Mouse (Mus musculus) liver, postnatal 0 days (tissue): ENCODE measurements at regions not wholly inside any gene's neighbourhood (a gene's known extent, or its start where the extent isn't known, plus 50 kb on each side); places are given as distances from the start of the nearest gene placed in this dataset.
A peak's percentile ranks its signal among the peaks of the same experiment; 100 is the strongest.

Experiments used
- ATAC-seq: fragments of 200-750 bp; cut with Nextera tagmentation; 2 replicates; pipeline ENCODE4 v1.8.0; 2017; ENCODE audit warnings: mild to moderate bottlenecking, moderate library complexity
- DNase-seq: peaks from one replicate; pipeline ENCODE4 v3.0.0-alpha.2; 2016
- H3K27ac ChIP-seq: fragments of 300-500 bp; sonication (generic); 2 replicates; pipeline ENCODE4 v1.5.1; 2014; ENCODE audit warnings: antibody characterized with exemption, moderate library complexity, mild to moderate bottlenecking, low read depth
- H3K27me3 ChIP-seq: fragments of 300-500 bp; sonication (generic); 2 replicates; pipeline ENCODE4 v1.6.1; 2014; ENCODE audit warnings: low read length, control low read depth, mixed read lengths; ENCODE audit not compliant: insufficient read depth
- H3K36me3 ChIP-seq: fragments of 300-500 bp; sonication (generic); replicated peaks from 2 replicates; pipeline ENCODE4 v1.6.1; 2014; ENCODE audit warnings: mild to moderate bottlenecking, control low read depth, low read length, moderate library complexity, mixed read lengths; ENCODE audit not compliant: insufficient read depth
- H3K4me1 ChIP-seq: fragments of 300-500 bp; sonication (generic); 2 replicates; pipeline ENCODE4 v1.6.1; 2014; ENCODE audit warnings: antibody characterized with exemption, mild to moderate bottlenecking, control low read depth; ENCODE audit not compliant: insufficient read depth
- H3K4me2 ChIP-seq: fragments of 300-500 bp; sonication (generic); 2 replicates; pipeline ENCODE4 v1.6.1; 2014; ENCODE audit warnings: low read depth, mild to moderate bottlenecking, low read length, moderate library complexity, mixed read lengths
- H3K4me3 ChIP-seq: fragments of 300-500 bp; sonication (generic); 2 replicates; pipeline ENCODE4 v1.5.1; 2014; ENCODE audit warnings: low read depth, low read length
- H3K9ac ChIP-seq: fragments of 300-500 bp; sonication (generic); replicated peaks from 2 replicates; pipeline ENCODE4 v1.6.1; 2014; ENCODE audit warnings: mild to moderate bottlenecking, moderate library complexity
- H3K9me3 ChIP-seq: fragments of 300-500 bp; sonication (generic); 2 replicates; pipeline ENCODE4 v1.6.1; 2016; ENCODE audit warnings: mild to moderate bottlenecking, control low read depth, low read length, mixed read lengths
- CTCF ChIP-seq: sonication (generic); IDR thresholded peaks from 2 replicates; pipeline ENCODE4 v1.5.1; 2016; ENCODE audit warnings: antibody characterized with exemption, low read depth
- EP300 ChIP-seq: IDR thresholded peaks from 2 replicates; pipeline ENCODE4 v1.6.1; 2016; ENCODE audit warnings: antibody characterized with exemption, low read depth, mild to moderate bottlenecking
- WGBS: fragments of 180-500 bp; shearing (Covaris S2); extraction: QIAGEN DNeasy Blood & Tissue Kit; methylation state at CpG from one replicate; pipeline ENCODE4 v1.1.7; 2014; ENCODE audit not compliant: insufficient replicate concordance; 5-methylcytosine and 5-hydroxymethylcytosine counted together

- H3K9ac ChIP-seq, result no peak overlapping the region
- ATAC-seq (no peak), DNase-seq (no peak)
- H3K4me3 ChIP-seq, result no peak overlapping the region
- no peaks in the 10 kb centered on the region for H3K27me3 ChIP-seq
- TF ChIP-seq EP300, result no peak
- TF ChIP-seq CTCF, result no peak
- no peak overlapping the region for H3K4me2 ChIP-seq
- no peak overlapping the region for H3K27ac ChIP-seq
- H3K4me1 ChIP-seq, result no peaks in the 10 kb centered on the region
- H3K9me3 ChIP-seq, result no peaks in the 10 kb centered on the region
- no peaks in the 10 kb centered on the region for H3K36me3 ChIP-seq
- WGBS, result 38% methylated on average over 8 of the region's 8 CpGs
Observed at GRCm38 (mm10) chr8:127746456-127746855, 611.9 kb upstream of the Nrp1 start.

- Histone ChIP-seq H3K36me3 (no peaks in the 10 kb centered on the region), H3K4me3 (no peak overlapping the region), H3K27me3 (no peaks in the 10 kb centered on the region), H3K9ac (no peak overlapping the region), H3K27ac (no peak overlapping the region), H3K9me3 (no peaks in the 10 kb centered on the region), H3K4me2 (no peak overlapping the region), H3K4me1 (no peaks in the 10 kb centered on the region)
- no peak for TF ChIP-seq CTCF
- no peak for TF ChIP-seq EP300
- 77% methylated on average over 5 of the region's 5 CpGs for WGBS
- DNase-seq (no peak), ATAC-seq (no peak)
Observed at GRCm38 (mm10) chr8:127752871-127753270, 605.5 kb upstream of the Nrp1 start.

- Histone ChIP-seq H3K4me1 (no peaks in the 10 kb centered on the region), H3K9ac (no peak overlapping the region), H3K27me3 (no peaks in the 10 kb centered on the region), H3K4me2 (no peak overlapping the region), H3K36me3 (no peaks in the 10 kb centered on the region), H3K27ac (no peak overlapping the region), H3K4me3 (no peak overlapping the region), H3K9me3 (no peaks in the 10 kb centered on the region)
- TF ChIP-seq CTCF (no peak), EP300 (no peak)
- WGBS, result 78% methylated on average over 5 of the region's 5 CpGs
- peak; percentile 15 for DNase-seq
- no peak for ATAC-seq
Observed at GRCm38 (mm10) chr8:127753793-127754565, 604.4 kb upstream of the Nrp1 start.

- Histone ChIP-seq H3K4me3 (no peak overlapping the region), H3K27ac (no peak overlapping the region), H3K9ac (no peak overlapping the region), H3K4me2 (no peak overlapping the region), H3K9me3 (no peaks in the 10 kb centered on the region), H3K4me1 (no peaks in the 10 kb centered on the region), H3K27me3 (no peaks in the 10 kb centered on the region), H3K36me3 (no peaks in the 10 kb centered on the region)
- DNase-seq (no peak), ATAC-seq (no peak)
- WGBS, result 79% methylated on average over 2 of the region's 2 CpGs
- TF ChIP-seq CTCF, result no peak
- TF ChIP-seq EP300, result no peak
Observed at GRCm38 (mm10) chr8:127757396-127757795, 601.0 kb upstream of the Nrp1 start.

- H3K4me3 ChIP-seq, result no peak overlapping the region
- no peak overlapping the region for H3K27ac ChIP-seq
- no peak overlapping the region for H3K9ac ChIP-seq
- WGBS, result 82% methylated on average over 5 of the region's 5 CpGs
- DNase-seq (no peak), ATAC-seq (no peak)
- no peak overlapping the region for H3K4me2 ChIP-seq
- H3K36me3 ChIP-seq, result no peaks in the 10 kb centered on the region
- TF ChIP-seq EP300 (no peak), CTCF (no peak)
- H3K27me3 ChIP-seq, result no peaks in the 10 kb centered on the region
- H3K4me1 ChIP-seq, result no peaks in the 10 kb centered on the region
- no peaks in the 10 kb centered on the region for H3K9me3 ChIP-seq
Observed at GRCm38 (mm10) chr8:127759906-127760305, 598.5 kb upstream of the Nrp1 start.

GRCm38 (mm10) chr8:127765199-127765598, 593.2 kb upstream of the Nrp1 start:
- TF ChIP-seq EP300, result no peak
- TF ChIP-seq CTCF, result no peak

GRCm38 (mm10) chr8:127768311-127768710, 590.1 kb upstream of the Nrp1 start:
- no peak overlapping the region for H3K4me2 ChIP-seq
- H3K27me3 ChIP-seq, result no peaks in the 10 kb centered on the region
- 75% methylated on average over 3 of the region's 3 CpGs for WGBS
- DNase-seq (no peak), ATAC-seq (no peak)
- TF ChIP-seq EP300 (no peak), CTCF (no peak)
- H3K36me3 ChIP-seq, result no peaks in the 10 kb centered on the region
- H3K4me3 ChIP-seq, result no peak overlapping the region
- no peaks in the 10 kb centered on the region for H3K9me3 ChIP-seq
- no peak overlapping the region for H3K27ac ChIP-seq
- no peaks in the 10 kb centered on the region for H3K4me1 ChIP-seq
- H3K9ac ChIP-seq, result no peak overlapping the region

More at GRCm38 (mm10) chr8:127765199-127765598, 593.2 kb upstream of the Nrp1 start:
- 73% methylated on average over 5 of the region's 5 CpGs for WGBS
- Histone ChIP-seq H3K27me3 (no peaks in the 10 kb centered on the region), H3K9me3 (no peaks in the 10 kb centered on the region), H3K4me3 (no peak overlapping the region), H3K9ac (no peak overlapping the region), H3K36me3 (no peaks in the 10 kb centered on the region), H3K4me1 (no peaks in the 10 kb centered on the region), H3K27ac (no peak overlapping the region), H3K4me2 (no peak overlapping the region)
- no peak for ATAC-seq
- no peak for DNase-seq
